Comparison of ENCODE assay signal across 20 mouse cellular contexts in the genomic region with DNA sequence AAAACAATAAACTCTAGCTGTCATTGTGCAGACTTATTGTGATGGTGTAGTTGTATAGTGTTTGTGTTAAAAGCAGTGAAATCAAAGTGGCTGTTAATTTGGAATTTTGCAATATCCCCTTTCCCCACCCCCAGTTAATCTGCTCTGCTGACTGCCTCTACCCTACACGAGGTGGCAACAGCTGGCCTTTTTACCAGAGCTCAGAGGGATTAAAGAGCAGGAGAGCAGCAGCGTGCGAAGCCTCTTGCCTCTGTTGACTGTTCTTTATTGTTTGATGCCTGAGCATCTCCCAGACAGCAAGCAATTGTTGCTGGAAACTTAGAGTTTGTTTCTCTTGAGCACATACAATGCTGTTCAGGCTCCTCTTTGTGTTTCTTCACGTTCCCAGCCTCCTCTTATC. TPM values are rescaled to one million over a fixed set of nuclear protein-coding genes. Genes with fewer than 3 reads are reported as not detected.
DNase-seq lines count a peak whose midpoint lies in the region; ATAC-seq lines count a peak whose summit lies in the region.
"Had no signal": no experiment of that assay in that cellular context is flagged by ENCODE, and none has a peak within 500 bp of the region (broad histone marks: within the 10 kb centered on the region; RNA-seq: fewer than 3 reads in every experiment).

No protein-coding gene starts in this region.

- WGBS in forebrain, embryonic 12.5 days = 12% methylated on average over 4 of the region's 4 CpGs
- 10% methylated on average over 4 of the region's 4 CpGs for WGBS in forebrain, embryonic 10.5 days
- WGBS in midbrain, embryonic 10.5 days = 6% methylated on average over 4 of the region's 4 CpGs
- 7% methylated on average over 4 of the region's 4 CpGs for WGBS in midbrain, embryonic 16.5 days
- WGBS in midbrain, embryonic 14.5 days = 4% methylated on average over 4 of the region's 4 CpGs

- peak; percentile 63; the same call in 1 of the 2 replicates for ATAC-seq in forebrain, embryonic 12.5 days (ENCODE audit: low FRiP score)
- no peak for ATAC-seq in midbrain, embryonic 16.5 days
- peak; percentile 57; the same call in 1 of the 2 replicates for ATAC-seq in midbrain, embryonic 14.5 days (ENCODE audit: low FRiP score, low TSS enrichment)
- ATAC-seq: intestine, embryonic 15.5 days; lung, postnatal 0 days had no signal

- peaks cover 18% of the 10 kb centered on the region for H3K4me1 ChIP-seq in forebrain, embryonic 12.5 days
- H3K4me1 ChIP-seq in forebrain, embryonic 10.5 days = peaks cover 26% of the 10 kb centered on the region
- peaks cover 36% of the 10 kb centered on the region for H3K4me1 ChIP-seq in midbrain, embryonic 10.5 days
- H3K4me1 ChIP-seq in midbrain, embryonic 16.5 days (ENCODE audit: control insufficient read depth, insufficient read depth, low read length) = peaks cover 3% of the 10 kb centered on the region; the same call in 1 of the 2 replicates
- H3K4me1 ChIP-seq in midbrain, embryonic 14.5 days (ENCODE audit: control insufficient read depth, insufficient read depth, low read length) = 0 out of 2 replicates have a peak, but pooled peaks cover 4% of the 10 kb centered on the region
- H3K4me1 ChIP-seq: embryonic facial prominence, embryonic 15.5 days; heart, embryonic 15.5 days; intestine, embryonic 15.5 days; liver, embryonic 15.5 days had no signal

- H3K36me3 ChIP-seq in forebrain, embryonic 12.5 days (replicated peaks) = peaks cover 19% of the 10 kb centered on the region
- H3K36me3 ChIP-seq in forebrain, embryonic 10.5 days (replicated peaks) = peaks cover 65% of the 10 kb centered on the region
- peaks cover 49% of the 10 kb centered on the region for H3K36me3 ChIP-seq in midbrain, embryonic 10.5 days
- H3K36me3 ChIP-seq in midbrain, embryonic 16.5 days (ENCODE audit: control insufficient read depth, insufficient read depth, low read length) = peaks cover 3% of the 10 kb centered on the region; the same call in 1 of the 2 replicates
- H3K36me3 ChIP-seq in midbrain, embryonic 14.5 days (ENCODE audit: control insufficient read depth, insufficient read depth, low read length) = peaks cover 45% of the 10 kb centered on the region

- peaks cover 8% of the 10 kb centered on the region; the same call in 1 of the 2 replicates for H3K27me3 ChIP-seq in forebrain, embryonic 12.5 days
- H3K27me3 ChIP-seq in forebrain, embryonic 10.5 days (ENCODE audit: poor library complexity, severe bottlenecking) = peaks cover 30% of the 10 kb centered on the region
- H3K27me3 ChIP-seq in midbrain, embryonic 10.5 days (ENCODE audit: low read depth, poor library complexity, severe bottlenecking) = peaks cover 99% of the 10 kb centered on the region
- no peaks in the 10 kb centered on the region; the same call in 1 of the 2 replicates for H3K27me3 ChIP-seq in midbrain, embryonic 16.5 days (ENCODE audit: control insufficient read depth, insufficient read depth, low read depth, low read length)
- H3K27me3 ChIP-seq in midbrain, embryonic 14.5 days (ENCODE audit: control insufficient read depth, insufficient read depth, low read length) = peaks cover 8% of the 10 kb centered on the region; the same call in 1 of the 2 replicates
- H3K27me3 ChIP-seq: CH12.LX; embryonic facial prominence, embryonic 15.5 days; heart, embryonic 15.5 days; intestine, embryonic 15.5 days; liver, embryonic 15.5 days had no signal

- H3K4me2 ChIP-seq in forebrain, embryonic 12.5 days = no peak overlapping the region
- H3K4me2 ChIP-seq in midbrain, embryonic 16.5 days (ENCODE audit: low read length) = no peak overlapping the region
- no peak overlapping the region for H3K4me2 ChIP-seq in midbrain, embryonic 14.5 days (ENCODE audit: low read length)
- H3K4me2 ChIP-seq: embryonic facial prominence, embryonic 15.5 days; heart, embryonic 15.5 days; intestine, embryonic 15.5 days; liver, embryonic 15.5 days had no signal

- H3K9me3 ChIP-seq in forebrain, embryonic 12.5 days = no peaks in the 10 kb centered on the region
- H3K9me3 ChIP-seq in forebrain, embryonic 10.5 days = no peaks in the 10 kb centered on the region
- H3K9me3 ChIP-seq in midbrain, embryonic 10.5 days (replicated peaks) = no peaks in the 10 kb centered on the region
- no peaks in the 10 kb centered on the region for H3K9me3 ChIP-seq in midbrain, embryonic 16.5 days (replicated peaks; ENCODE audit: control insufficient read depth, low read length, poor library complexity, severe bottlenecking)
- H3K9me3 ChIP-seq in midbrain, embryonic 14.5 days (ENCODE audit: control insufficient read depth, low read length) = no peaks in the 10 kb centered on the region
- H3K9me3 ChIP-seq: embryonic facial prominence, embryonic 15.5 days; heart, embryonic 15.5 days; intestine, embryonic 15.5 days; liver, embryonic 15.5 days had no signal

- H3K9ac ChIP-seq in forebrain, embryonic 12.5 days = no peak overlapping the region
- no peak overlapping the region for H3K9ac ChIP-seq in midbrain, embryonic 16.5 days (ENCODE audit: low read depth, low read length)
- H3K9ac ChIP-seq in midbrain, embryonic 14.5 days (replicated peaks; ENCODE audit: low read length) = no peak overlapping the region
- H3K9ac ChIP-seq: embryonic facial prominence, embryonic 15.5 days; heart, embryonic 15.5 days; intestine, embryonic 15.5 days; liver, embryonic 15.5 days had no signal

- no peak for DNase-seq in forebrain, embryonic 10.5 days (ENCODE audit: extremely low spot score, low spot score)
- peak; percentile 63 for DNase-seq in midbrain, embryonic 10.5 days (ENCODE audit: low spot score)
- DNase-seq in midbrain, embryonic 14.5 days = peak; percentile 64
- DNase-seq in gastrocnemius, postnatal 4 days (ENCODE audit: low spot score in 2 of 2) = no peak
- no peak for DNase-seq in testis, postnatal 14 days (ENCODE audit: low spot score)
- DNase-seq: adrenal gland, adult 2 months; cerebellum, adult 11 months; cerebellum, postnatal 25 days; gastrocnemius, adult 2 months; heart, adult 18-20 months; right cerebral cortex, adult 18-20 months had no signal

- H3K27ac ChIP-seq in forebrain, embryonic 12.5 days = no peak overlapping the region
- no peak overlapping the region for H3K27ac ChIP-seq in forebrain, embryonic 10.5 days
- peak overlapping the region; percentile 57 for H3K27ac ChIP-seq in midbrain, embryonic 10.5 days (replicated peaks)
- no peak overlapping the region for H3K27ac ChIP-seq in midbrain, embryonic 16.5 days (ENCODE audit: low read length)
- H3K27ac ChIP-seq in midbrain, embryonic 14.5 days (replicated peaks; ENCODE audit: low read depth, low read length) = no peak overlapping the region
- H3K27ac ChIP-seq: embryonic facial prominence, embryonic 15.5 days; gastrocnemius, adult 2 months; heart, embryonic 15.5 days; intestine, embryonic 15.5 days; kidney, postnatal 0 days; liver, embryonic 15.5 days had no signal

- H3K4me3 ChIP-seq in forebrain, embryonic 12.5 days (replicated peaks) = no peak overlapping the region
- H3K4me3 ChIP-seq in forebrain, embryonic 10.5 days = no peak overlapping the region
- no peak overlapping the region for H3K4me3 ChIP-seq in midbrain, embryonic 10.5 days
- H3K4me3 ChIP-seq in midbrain, embryonic 16.5 days (ENCODE audit: low read depth, low read length) = no peak overlapping the region
- H3K4me3 ChIP-seq in midbrain, embryonic 14.5 days (replicated peaks; ENCODE audit: low read depth, low read length) = no peak overlapping the region
- H3K4me3 ChIP-seq: embryonic facial prominence, embryonic 15.5 days; gastrocnemius, adult 2 months; heart, embryonic 15.5 days; intestine, embryonic 15.5 days; liver, embryonic 15.5 days had no signal

RNA-seq across cellular contexts. Expression of a gene that starts 56.6 kb away (rescaled TPM):
- 47.7 and 52.7 TPM in 2 replicates for polyA plus RNA-seq in forebrain, embryonic 12.5 days (2016; fragmentation: Nextera tagmentation; extraction: Ambion mirVana)
- polyA plus RNA-seq in forebrain, embryonic 10.5 days (2016; fragmentation: Nextera tagmentation; extraction: Ambion mirVana) = 44.6 and 44.7 TPM in 2 replicates
- 36.4 and 42.1 TPM in 2 replicates for polyA plus RNA-seq in midbrain, embryonic 10.5 days (2016; fragmentation: Nextera tagmentation; extraction: Ambion mirVana)
- polyA plus RNA-seq in midbrain, embryonic 16.5 days (2015; fragmentation: Nextera tagmentation; extraction: Ambion mirVana) = 51.1 and 53.0 TPM in 2 replicates
- polyA plus RNA-seq in midbrain, embryonic 14.5 days (2014; fragmentation: Nextera tagmentation; extraction: Ambion mirVana) = 45.6 and 69.2 TPM in 2 replicates
- 10 to 100 TPM; 57.7 to 59.4 TPM for total RNA-seq in gastrocnemius, postnatal 4 days (2021)

Comparison
In these comparisons a context has a peak if more than half of its experiments do, and no peak if none do; other contexts are left out.
1. DNase-seq: peak in midbrain, embryonic 10.5 days (single experiment) and midbrain, embryonic 14.5 days (single experiment); none in forebrain, embryonic 10.5 days (single experiment), gastrocnemius, postnatal 4 days (0 of 2) and testis, postnatal 14 days (single experiment).